Mouse (Mus musculus) E14TG2a.4 (cell line): Measurements from ENCODE around the gene Ppox.

Experiments used
- CTCF ChIP-seq: conservative IDR thresholded peaks from 2 replicates; pipeline ENCODE4 v1.5.1; 2014; ENCODE audit warnings: low read length
- NANOG ChIP-seq: IDR thresholded peaks from 2 replicates; pipeline ENCODE4 v1.6.1; 2014; ENCODE audit warnings: borderline replicate concordance, low read length, mixed read lengths
- POU5F1 ChIP-seq: IDR thresholded peaks from 2 replicates; pipeline ENCODE4 v1.6.1; 2014; ENCODE audit warnings: low read length, borderline replicate concordance

DNA sequence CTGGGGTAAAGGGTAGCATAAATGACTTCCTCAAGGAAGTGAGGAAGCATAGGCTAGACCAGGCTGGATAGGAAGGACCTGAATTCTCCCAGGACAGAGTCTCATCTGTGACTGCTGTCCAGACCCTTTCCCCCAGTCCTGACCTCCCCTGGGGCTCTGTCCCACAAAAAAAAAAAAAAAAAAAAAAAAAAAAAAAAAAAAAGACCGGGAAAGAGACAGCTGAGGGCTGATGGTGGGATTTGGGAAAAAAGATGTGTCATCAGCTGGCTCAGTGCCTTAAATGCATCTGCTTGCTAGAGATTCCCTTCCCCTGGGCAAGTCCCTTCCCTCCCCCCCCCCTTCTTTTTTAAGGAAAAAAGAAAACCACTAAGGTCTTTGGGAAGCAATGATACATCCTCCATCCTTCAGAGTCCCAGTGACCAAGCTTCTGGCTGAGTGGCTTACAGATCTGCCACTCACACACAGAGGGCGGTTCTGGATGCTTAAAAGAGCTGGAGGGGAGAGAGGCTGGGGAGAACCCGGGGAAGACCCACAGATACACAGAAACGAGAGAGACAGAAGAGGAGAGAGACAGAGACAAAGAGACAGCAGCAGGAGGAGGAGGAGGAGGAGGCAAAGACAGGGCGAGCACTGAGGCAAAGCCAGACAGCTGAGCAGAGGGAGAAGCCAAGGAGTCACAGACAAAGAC lies 30.9 kb downstream of the Ppox start, which contains the start of gene Adamts4:
- TF ChIP-seq CTCF (no peak), NANOG (no peak), POU5F1 (no peak)
